Mouse (Mus musculus) megakaryocyte, embryonic 14.5 days (primary cell): Measurements from ENCODE around the gene Lztfl1.

Experiments used
- FLI1 ChIP-seq: IDR thresholded peaks from 2 replicates; pipeline ENCODE4 v1.6.1; 2012; ENCODE audit warnings: low read length, inconsistent platforms, mixed read lengths
- GATA1 ChIP-seq: IDR thresholded peaks from 3 replicates; pipeline ENCODE4 v1.6.1; 2012; ENCODE audit warnings: mixed read lengths, low read length, inconsistent platforms, borderline replicate concordance

DNA sequence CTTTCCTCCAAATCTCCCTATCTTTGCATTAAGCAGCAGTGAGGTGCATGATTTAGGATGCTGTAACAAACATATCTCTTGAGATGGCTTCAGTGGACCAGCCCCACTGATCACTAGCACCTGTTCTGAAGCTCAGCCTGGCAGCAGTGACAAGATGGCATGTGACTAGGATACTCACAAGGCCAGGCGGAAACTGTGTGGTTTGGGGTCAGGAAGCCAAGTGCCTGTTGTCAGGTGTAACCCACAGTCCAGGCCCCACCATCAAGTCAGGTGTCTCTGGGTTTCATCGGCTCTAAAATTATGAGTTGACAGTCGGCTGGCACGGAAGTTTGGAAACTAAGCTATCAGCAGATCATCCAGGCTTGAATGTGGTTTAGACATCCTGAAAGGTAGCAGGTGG, 36.8 kb upstream of the Lztfl1 start:
- TF ChIP-seq GATA1 (no peak), FLI1 (no peak)
